Mouse (Mus musculus): ENCODE results near the gene Chst11. TPM values are rescaled to one million over a fixed set of nuclear protein-coding genes. Genes with fewer than 3 reads are reported as not detected.
A peak's percentile ranks its signal among the peaks of the same experiment; 100 is the strongest.

The Chst11 gene
- polyA plus RNA-seq, 1 experiment from 2014 or later = 2.6 TPM

DNA sequence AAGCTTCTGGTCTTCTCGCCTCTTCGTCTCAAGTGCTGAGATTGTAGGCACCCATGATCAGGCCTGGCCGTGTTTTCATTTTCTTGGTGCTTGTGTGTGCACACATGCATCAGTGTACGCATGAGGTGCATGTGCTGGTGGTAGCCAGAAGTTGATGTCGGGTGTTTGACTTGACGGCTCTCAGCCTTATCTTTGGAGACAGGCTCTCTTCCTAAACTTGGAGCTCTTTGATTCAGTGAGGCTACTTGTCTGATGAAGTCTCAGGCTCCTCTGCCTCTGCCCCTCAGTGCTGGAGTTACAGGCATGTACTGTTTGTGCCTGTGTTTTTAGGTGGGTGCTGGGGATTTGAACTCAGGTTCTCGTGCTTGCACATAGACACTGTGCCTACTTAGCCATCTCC, 9.0 kb downstream of the Chst11 start:
- no peak for ATAC-seq (ENCODE audit: low read depth)
- H3K27ac ChIP-seq (replicated peaks) = no peak overlapping the region
- H3K9ac ChIP-seq = no peak overlapping the region
- 91% methylated on average over 7 of the region's 7 CpGs for WGBS
- no peak overlapping the region for H3K4me3 ChIP-seq
- H3K27me3 ChIP-seq = no peaks in the 10 kb centered on the region
- H3K36me3 ChIP-seq = no peaks in the 10 kb centered on the region
- peaks cover 32% of the 10 kb centered on the region for H3K4me1 ChIP-seq (replicated peaks)
- no peak overlapping the region for H3K4me2 ChIP-seq
- no peaks in the 10 kb centered on the region for H3K9me3 ChIP-seq

DNA sequence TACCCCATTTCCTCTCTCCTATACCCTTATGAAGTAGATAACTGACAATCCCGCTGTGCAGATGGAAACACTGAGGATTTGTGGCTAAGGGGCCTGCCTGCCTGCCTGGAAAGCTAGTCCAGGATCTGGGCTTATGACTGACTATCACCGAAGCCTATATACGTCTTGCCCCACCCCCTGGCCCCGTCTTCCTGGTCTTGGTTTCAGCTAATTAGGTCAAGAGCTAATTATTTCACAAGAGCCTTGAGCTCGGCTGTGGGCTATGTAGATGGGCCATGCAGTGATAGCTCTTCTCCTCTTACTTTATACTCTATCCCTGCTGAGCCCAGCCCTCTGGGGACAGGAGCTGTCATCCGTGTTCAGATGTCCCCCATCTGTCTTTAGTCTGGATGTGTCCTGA, 12.2 kb downstream of the Chst11 start:
- H3K4me3 ChIP-seq = no peak overlapping the region
- no peak overlapping the region for H3K4me2 ChIP-seq
- H3K9ac ChIP-seq = no peak overlapping the region
- no peak for ATAC-seq (ENCODE audit: low read depth)
- 79% methylated on average over 6 of the region's 6 CpGs for WGBS
- no peaks in the 10 kb centered on the region for H3K36me3 ChIP-seq
- H3K9me3 ChIP-seq = no peaks in the 10 kb centered on the region
- H3K27ac ChIP-seq (replicated peaks) = no peak overlapping the region
- 0 out of 2 replicates have a peak, but pooled peaks cover 5% of the 10 kb centered on the region for H3K4me1 ChIP-seq (replicated peaks)
- no peaks in the 10 kb centered on the region for H3K27me3 ChIP-seq

DNA sequence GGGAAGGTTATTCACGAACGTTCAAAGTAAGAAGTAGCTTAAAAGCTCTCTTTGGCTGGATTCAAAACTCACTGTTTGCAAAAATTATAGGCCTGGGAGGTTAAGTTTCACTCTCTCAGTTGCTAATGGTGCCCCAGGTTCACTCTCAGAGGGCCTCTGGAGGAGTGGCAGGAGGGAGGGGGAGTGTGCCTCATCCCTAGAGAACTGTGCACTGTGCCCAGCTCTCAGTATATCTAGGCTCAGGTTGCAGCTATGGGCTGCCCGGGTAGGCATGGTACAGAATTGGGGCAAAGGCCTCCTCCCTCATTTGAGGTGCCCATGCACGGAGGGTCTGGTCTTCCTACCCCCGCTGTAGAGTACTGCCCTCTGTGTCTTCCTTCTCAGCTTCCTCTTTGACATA, 14.9 kb downstream of the Chst11 start:
- H3K9me3 ChIP-seq = no peaks in the 10 kb centered on the region
- H3K9ac ChIP-seq = no peak overlapping the region
- H3K27me3 ChIP-seq = no peaks in the 10 kb centered on the region
- H3K27ac ChIP-seq (replicated peaks) = no peak overlapping the region
- 82% methylated on average over 5 of the region's 5 CpGs for WGBS
- no peaks in the 10 kb centered on the region for H3K36me3 ChIP-seq
- no peak overlapping the region for H3K4me3 ChIP-seq
- 0 out of 2 replicates have a peak, but pooled peaks cover 5% of the 10 kb centered on the region for H3K4me1 ChIP-seq (replicated peaks)
- no peak overlapping the region for H3K4me2 ChIP-seq
- ATAC-seq (ENCODE audit: low read depth) = no peak

DNA sequence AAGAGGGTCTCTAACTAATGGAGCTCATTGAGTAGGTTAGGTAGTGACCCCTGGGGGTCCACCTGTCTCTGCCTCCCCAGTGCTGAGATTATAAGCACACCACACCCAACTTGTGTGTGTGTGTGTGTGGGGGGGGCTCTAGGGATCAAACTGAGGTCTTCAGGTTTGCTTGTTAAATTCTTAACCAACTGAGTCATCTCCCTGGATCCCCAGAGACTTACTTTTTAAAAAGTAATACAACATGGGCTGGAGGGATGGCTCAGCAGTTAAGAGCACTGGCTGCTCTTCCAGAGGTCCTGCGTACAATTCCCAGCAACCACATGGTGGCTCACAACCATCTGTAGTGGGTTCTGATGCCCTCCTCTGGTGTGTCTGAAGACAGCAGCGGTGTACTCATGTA, 15.4 kb downstream of the Chst11 start:
- no peaks in the 10 kb centered on the region for H3K9me3 ChIP-seq
- ATAC-seq (ENCODE audit: low read depth) = no peak
- WGBS = 92% methylated on average over 2 of the region's 2 CpGs

DNA sequence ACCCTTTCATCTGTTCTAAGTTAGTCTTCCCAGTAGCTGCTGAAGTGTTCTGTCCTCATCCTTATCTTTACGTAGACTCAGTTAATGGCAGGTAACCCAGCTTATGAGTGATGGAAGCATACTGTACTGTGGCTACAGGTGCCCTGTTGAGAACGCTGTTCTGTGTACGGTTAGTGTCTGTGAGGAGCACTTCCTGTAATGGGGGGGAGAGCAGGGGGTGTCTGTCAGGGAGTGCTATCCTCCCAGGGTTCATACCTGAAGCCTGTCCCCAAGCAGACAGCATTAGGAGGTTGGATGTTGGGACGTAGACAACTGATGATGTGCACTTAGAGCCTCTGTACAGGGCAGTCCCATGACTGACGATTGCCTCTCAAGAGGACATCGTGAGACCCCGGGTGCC, 18.6 kb downstream of the Chst11 start:
- ATAC-seq (ENCODE audit: low read depth) = no peak
- H3K4me1 ChIP-seq (replicated peaks) = 0 out of 2 replicates have a peak, but pooled peaks cover 5% of the 10 kb centered on the region
- no peak overlapping the region for H3K4me3 ChIP-seq
- H3K9me3 ChIP-seq = no peaks in the 10 kb centered on the region; the same call in 1 of the 2 replicates
- H3K9ac ChIP-seq = no peak overlapping the region
- H3K27ac ChIP-seq (replicated peaks) = no peak overlapping the region
- H3K36me3 ChIP-seq = peaks cover 17% of the 10 kb centered on the region; the same call in 1 of the 2 replicates
- no peaks in the 10 kb centered on the region for H3K27me3 ChIP-seq
- WGBS = 92% methylated on average over 7 of the region's 7 CpGs
- H3K4me2 ChIP-seq = no peak overlapping the region

More for the DNA sequence above, 15.4 kb downstream of the Chst11 start:
- H3K4me3 ChIP-seq = no peak overlapping the region
- no peak overlapping the region for H3K4me2 ChIP-seq
- H3K27ac ChIP-seq (replicated peaks) = no peak overlapping the region
- no peaks in the 10 kb centered on the region for H3K27me3 ChIP-seq
- H3K9ac ChIP-seq = no peak overlapping the region
- H3K36me3 ChIP-seq = 0 out of 2 replicates have a peak, but pooled peaks cover 2% of the 10 kb centered on the region
- H3K4me1 ChIP-seq (replicated peaks) = 0 out of 2 replicates have a peak, but pooled peaks cover 5% of the 10 kb centered on the region

DNA sequence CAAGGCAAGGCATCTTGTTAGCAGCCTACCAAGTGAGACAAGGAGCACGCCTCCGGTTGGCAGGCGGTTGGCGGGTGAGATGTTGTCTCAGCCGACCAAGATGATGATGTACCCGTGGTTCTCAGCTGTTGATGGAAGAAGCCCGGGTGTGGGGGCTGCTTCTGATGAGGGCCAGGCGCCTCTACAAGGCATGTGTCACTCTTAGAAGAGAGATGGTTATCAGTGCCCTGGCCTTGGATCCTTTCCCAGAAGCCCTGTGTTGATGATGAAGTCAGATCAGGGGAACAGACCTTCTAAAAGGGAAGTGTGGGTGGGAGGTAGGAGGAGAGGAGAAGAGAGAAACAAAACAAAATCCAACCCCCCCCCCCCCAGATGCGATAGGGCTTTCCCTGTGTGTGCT, 19.1 kb downstream of the Chst11 start:
- H3K4me2 ChIP-seq = no peak overlapping the region
- H3K4me3 ChIP-seq = no peak overlapping the region
- no peaks in the 10 kb centered on the region for H3K27me3 ChIP-seq
- no peak overlapping the region for H3K9ac ChIP-seq
- 0 out of 2 replicates have a peak, but pooled peaks cover 7% of the 10 kb centered on the region for H3K4me1 ChIP-seq (replicated peaks)
- no peaks in the 10 kb centered on the region; the same call in 1 of the 2 replicates for H3K9me3 ChIP-seq
- H3K27ac ChIP-seq (replicated peaks) = no peak overlapping the region
- WGBS = 85% methylated on average over 9 of the region's 9 CpGs
- H3K36me3 ChIP-seq = peaks cover 17% of the 10 kb centered on the region; the same call in 1 of the 2 replicates
- ATAC-seq (ENCODE audit: low read depth) = no peak

DNA sequence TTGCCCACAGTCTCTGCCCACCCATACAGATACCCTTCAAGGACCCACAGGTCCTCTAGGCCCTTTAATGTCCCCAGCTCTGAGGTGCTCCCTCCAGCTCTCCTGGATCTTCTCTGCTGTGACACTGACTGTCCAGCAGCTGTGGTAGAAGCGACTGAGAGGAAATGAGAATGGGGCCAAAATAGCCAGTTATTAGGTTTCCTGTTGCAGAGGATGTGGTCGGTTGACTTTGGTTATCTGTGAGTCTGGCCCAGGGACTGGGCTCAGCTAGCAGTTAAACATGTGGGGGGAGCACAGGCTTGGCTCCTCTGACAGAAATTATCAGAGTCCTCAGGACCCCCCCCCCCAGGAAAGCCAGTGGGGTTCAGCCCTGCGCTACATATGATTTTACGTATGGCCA, 19.7 kb downstream of the Chst11 start:
- WGBS = 88% methylated on average over 4 of the region's 4 CpGs
- no peaks in the 10 kb centered on the region for H3K27me3 ChIP-seq
- H3K9ac ChIP-seq = no peak overlapping the region
- H3K9me3 ChIP-seq = no peaks in the 10 kb centered on the region; the same call in 1 of the 2 replicates
- no peak overlapping the region for H3K27ac ChIP-seq (replicated peaks)
- peaks cover 17% of the 10 kb centered on the region; the same call in 1 of the 2 replicates for H3K36me3 ChIP-seq
- H3K4me1 ChIP-seq (replicated peaks) = 0 out of 2 replicates have a peak, but pooled peaks cover 7% of the 10 kb centered on the region
- ATAC-seq (ENCODE audit: low read depth) = no peak
- H3K4me3 ChIP-seq = no peak overlapping the region
- no peak overlapping the region for H3K4me2 ChIP-seq

DNA sequence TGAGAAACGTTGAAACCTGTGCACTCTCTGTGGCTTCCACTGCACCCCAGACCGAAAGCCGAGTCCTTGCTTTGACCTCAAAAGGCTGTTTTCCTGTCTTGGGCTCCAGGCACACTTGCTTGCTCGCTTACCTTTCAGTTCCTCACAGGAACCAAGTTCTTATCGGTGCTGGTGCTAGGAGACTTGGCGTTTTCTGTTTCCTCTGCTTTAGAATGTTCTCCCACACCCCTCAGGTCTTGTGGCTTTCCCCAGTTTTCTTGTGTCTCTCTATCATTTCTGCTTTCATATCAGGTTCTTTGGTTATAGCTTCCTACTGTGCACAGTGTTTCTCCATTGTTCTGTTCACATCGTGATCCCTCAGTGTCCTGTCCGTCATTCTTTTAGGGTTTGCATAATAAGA, 21.0 kb downstream of the Chst11 start:
- no peak overlapping the region for H3K27ac ChIP-seq (replicated peaks)
- 0 out of 2 replicates have a peak, but pooled peaks cover 7% of the 10 kb centered on the region for H3K4me1 ChIP-seq (replicated peaks)
- no peak overlapping the region for H3K9ac ChIP-seq
- no peaks in the 10 kb centered on the region; the same call in 1 of the 2 replicates for H3K9me3 ChIP-seq
- no peak overlapping the region for H3K4me2 ChIP-seq
- H3K4me3 ChIP-seq = no peak overlapping the region
- peaks cover 17% of the 10 kb centered on the region; the same call in 1 of the 2 replicates for H3K36me3 ChIP-seq
- no peak for ATAC-seq (ENCODE audit: low read depth)
- no peaks in the 10 kb centered on the region for H3K27me3 ChIP-seq
- 95% methylated on average over 8 of the region's 8 CpGs for WGBS

DNA sequence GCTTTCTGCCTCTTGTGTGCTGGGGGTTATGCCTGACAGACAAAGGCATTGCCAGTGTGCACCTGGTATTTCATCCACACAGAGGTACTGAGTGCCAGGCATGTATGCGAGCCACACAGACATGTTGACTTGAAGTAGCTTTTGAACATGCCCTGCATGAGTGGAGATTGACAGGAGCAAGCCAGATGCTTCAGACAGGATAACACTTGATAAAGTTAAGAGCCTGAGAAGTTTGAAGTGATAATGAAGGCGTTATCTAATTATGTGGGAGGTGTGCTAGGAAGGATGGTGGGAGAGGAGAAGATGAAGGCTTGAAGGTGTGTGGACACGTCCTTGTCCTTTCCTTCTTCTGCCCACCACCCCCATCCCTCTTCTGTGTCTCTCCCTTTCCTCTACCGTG, 28.7 kb downstream of the Chst11 start:
- Histone ChIP-seq H3K36me3 (no peaks in the 10 kb centered on the region), H3K27ac (replicated peaks) (no peak overlapping the region), H3K9me3 (no peaks in the 10 kb centered on the region), H3K27me3 (no peaks in the 10 kb centered on the region), H3K4me2 (no peak overlapping the region), H3K9ac (no peak overlapping the region), H3K4me3 (no peak overlapping the region), H3K4me1 (replicated peaks) (peaks cover 12% of the 10 kb centered on the region)
- 81% methylated on average over 4 of the region's 4 CpGs for WGBS
- ATAC-seq (ENCODE audit: low read depth) = no peak

DNA sequence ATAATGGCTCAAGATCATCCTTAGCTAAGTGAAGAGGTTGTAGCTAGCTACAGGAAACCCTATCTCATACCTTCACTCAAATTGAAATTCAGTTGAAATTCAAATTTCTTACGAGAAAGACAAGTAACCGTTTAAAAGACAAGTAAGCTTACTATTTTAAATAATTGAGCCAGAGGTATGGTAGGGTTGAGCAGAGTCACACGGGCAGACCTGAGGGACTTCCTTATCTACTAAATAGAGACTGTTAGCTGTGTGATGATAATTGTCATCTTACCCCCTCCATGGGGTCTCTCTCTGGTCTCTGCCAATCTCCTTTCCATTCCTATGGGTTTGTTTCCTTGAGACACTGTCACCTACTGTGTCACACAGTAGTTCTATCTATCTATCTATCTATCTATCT, 30.6 kb downstream of the Chst11 start:
- 96% methylated on average over 3 of the region's 3 CpGs for WGBS
- no peaks in the 10 kb centered on the region for H3K36me3 ChIP-seq
- peaks cover 29% of the 10 kb centered on the region for H3K4me1 ChIP-seq (replicated peaks)
- H3K9ac ChIP-seq = no peak overlapping the region
- ATAC-seq (ENCODE audit: low read depth) = no peak
- no peak overlapping the region for H3K27ac ChIP-seq (replicated peaks)
- H3K27me3 ChIP-seq = no peaks in the 10 kb centered on the region
- no peak overlapping the region for H3K4me3 ChIP-seq
- H3K9me3 ChIP-seq = no peaks in the 10 kb centered on the region
- no peak overlapping the region for H3K4me2 ChIP-seq

DNA sequence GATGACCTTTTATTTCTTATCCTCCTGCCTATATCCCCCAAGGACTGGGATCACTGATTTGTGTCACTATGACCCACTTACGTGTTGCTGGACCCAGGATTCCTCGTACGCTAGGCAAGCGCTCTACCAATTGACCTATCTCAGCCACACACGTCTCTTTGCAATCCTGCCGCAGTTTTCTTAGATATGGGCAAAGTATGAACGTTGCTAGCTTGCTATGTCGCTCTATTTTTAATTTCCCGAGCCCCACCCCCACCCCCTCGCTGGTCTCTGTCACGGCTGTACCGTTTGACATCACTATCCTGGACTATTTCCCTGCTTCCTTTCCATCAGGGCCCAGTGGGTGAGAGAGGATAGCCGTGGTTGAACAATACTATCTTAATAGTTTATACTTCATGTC, 31.5 kb downstream of the Chst11 start:
- no peak overlapping the region for H3K4me2 ChIP-seq
- no peak for ATAC-seq (ENCODE audit: low read depth)
- H3K36me3 ChIP-seq = no peaks in the 10 kb centered on the region
- no peak overlapping the region for H3K4me3 ChIP-seq
- H3K4me1 ChIP-seq (replicated peaks) = peaks cover 33% of the 10 kb centered on the region
- 88% methylated on average over 13 of the region's 13 CpGs for WGBS
- H3K9ac ChIP-seq = no peak overlapping the region
- no peaks in the 10 kb centered on the region for H3K27me3 ChIP-seq
- no peaks in the 10 kb centered on the region for H3K9me3 ChIP-seq
- H3K27ac ChIP-seq (replicated peaks) = no peak overlapping the region

DNA sequence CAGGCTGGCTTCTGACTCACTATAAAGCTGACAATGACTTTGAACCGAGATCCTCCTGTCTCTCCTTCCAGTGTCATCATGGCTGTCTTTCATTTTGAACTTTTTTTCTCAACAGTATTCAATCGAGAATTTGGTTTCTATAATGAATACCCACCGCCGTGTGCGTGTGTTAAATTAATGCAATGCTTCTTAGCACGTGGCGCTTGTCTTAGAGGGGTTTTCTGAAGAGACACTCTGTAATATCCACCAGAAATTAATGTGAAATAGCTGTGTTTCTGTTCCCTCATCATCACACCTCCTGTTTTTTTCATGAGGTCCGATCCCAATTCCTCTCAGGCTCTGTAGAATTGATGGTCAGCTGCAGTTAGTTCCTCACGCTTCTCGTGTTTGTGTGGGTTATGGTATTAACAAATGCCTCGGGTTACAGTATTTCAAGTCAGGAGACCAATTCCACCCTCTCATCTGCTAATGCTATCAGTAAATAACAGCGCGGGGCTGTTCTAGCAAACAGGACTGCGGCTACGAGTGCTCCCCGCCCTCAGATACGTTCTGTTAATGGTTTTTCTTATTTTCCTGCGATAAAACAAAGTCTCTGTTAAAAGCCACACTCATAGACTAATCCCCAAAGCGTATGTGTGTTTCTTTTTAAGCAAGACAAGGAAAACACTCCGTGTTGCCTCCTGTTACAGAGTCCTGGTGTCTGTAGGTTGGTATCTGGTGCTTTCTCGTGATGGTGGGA, 32.6 kb downstream of the Chst11 start:
- Histone ChIP-seq H3K4me2 (no peak overlapping the region), H3K27me3 (no peaks in the 10 kb centered on the region), H3K27ac (replicated peaks) (0 out of 2 replicates have a peak overlapping the region, but pooled peaks have one; percentile 46), H3K9ac (0 out of 2 replicates have a peak overlapping the region, but pooled peaks have one; percentile 35), H3K9me3 (no peaks in the 10 kb centered on the region), H3K4me3 (no peak overlapping the region), H3K36me3 (no peaks in the 10 kb centered on the region), H3K4me1 (replicated peaks) (peaks cover 35% of the 10 kb centered on the region)
- ATAC-seq (ENCODE audit: low read depth) = no peak
- 71% methylated on average over 21 of the region's 21 CpGs for WGBS

Measured in neural tube, embryonic 13.5 days (tissue).